Mouse (Mus musculus) cerebellum, postnatal 10 days (tissue): ENCODE data around the gene Scarb2.
"Not testable (repeated sequence)": the region's sequence is repeated elsewhere in the genome, so short reads cannot be mapped to it uniquely, and the experiment has no call there.

ENCODE experiments used
- DNase-seq, 2 experiments: peaks; one replicate each; pipeline ENCODE4 v3.0.0; 2021; ENCODE audit warnings: mixed read lengths in 2 of 2

The Scarb2 gene

GRCm38 (mm10) chr5:92506733-92507132 is at the start of gene Scarb2:
TSS of gene Scarb2 (minus strand) at chr5:92506833.
- DNase-seq: no peak

- DNase-seq: no peak
Observed at GRCm38 (mm10) chr5:92555905-92556304, 49.3 kb upstream of the Scarb2 start.

DNA sequence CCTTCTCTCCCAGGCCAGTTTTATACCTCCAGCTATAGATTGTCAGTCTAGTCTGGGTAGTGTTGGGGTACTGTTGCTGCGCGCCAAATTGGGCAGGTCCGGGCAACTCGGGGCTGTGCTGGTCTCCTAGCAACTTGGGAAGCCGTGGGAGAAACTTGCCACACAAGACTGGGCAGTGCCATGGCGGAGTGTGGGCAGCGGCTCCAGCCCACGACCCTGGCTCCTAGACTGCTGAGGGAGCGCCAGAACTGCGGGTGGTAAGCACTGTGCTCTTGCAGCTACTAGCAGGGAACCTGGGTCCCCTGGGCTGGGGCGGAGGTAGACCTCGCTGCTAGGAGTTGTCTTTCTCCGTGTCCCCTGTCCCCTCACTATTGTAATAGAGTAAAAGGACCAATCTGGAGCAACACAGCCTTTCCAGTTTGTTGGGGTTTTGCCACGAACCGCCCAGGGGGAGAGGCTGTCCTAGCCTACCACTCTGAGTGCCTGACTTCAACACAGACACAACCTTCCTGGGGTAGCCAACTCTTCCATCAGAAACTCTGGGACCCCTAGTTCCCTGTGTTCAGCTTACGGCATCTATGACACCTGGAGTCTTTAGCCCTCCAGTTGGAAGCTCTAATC is 48.4 kb upstream of the Scarb2 start, which contains the start of gene Fam47e:
Fam47e (plus strand) TSS at position 179 of the 621 bp plus-strand sequence.
- DNase-seq: peak; percentile 39 to 53

GRCm38 (mm10) chr5:92554443-92554842 is 47.8 kb upstream of the Scarb2 start:
- DNase-seq: peak; percentile 70 to 75

GRCm38 (mm10) chr5:92553939-92554338 is 47.3 kb upstream of the Scarb2 start:
- peak; percentile 14 to 34 for DNase-seq

DNA sequence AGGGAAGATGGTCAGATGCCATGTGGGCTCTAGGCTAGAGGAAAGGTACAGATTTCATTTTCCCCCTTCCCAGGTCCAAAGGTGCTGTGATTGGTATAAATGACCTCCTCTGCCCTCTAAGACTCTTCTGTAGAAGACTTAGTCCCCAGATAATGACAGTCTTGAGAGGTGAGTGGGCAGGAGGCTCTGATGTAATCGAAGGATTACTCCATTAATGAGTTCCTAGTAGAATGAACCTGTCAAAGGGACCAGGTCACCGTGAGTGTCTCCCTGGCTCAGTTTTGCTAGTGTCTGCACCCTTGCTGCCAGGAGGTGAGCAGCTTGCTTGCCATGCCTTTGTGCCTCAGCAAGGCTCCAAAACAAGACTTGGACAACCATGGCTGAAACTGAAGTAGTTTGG is 46.0 kb upstream of the Scarb2 start:
- DNase-seq: no peak

DNA sequence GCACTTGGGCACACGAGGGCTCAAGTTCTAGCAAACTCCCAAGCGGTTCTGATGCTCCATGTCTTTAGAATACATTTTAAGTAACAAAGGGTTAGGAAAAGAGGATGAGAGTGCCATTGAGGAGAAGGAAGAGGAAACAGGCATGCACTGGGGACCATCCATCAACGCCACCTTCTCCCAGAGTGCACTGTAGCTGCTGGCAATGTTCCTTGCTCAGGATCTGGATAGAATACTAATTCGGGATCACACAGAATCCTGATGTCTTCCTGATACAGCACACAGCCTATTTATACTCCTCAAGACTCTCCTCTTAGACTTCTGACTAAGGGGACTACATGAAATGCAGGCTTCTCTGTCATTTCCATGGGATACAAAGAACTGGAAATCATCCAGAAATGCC is 33.1 kb upstream of the Scarb2 start:
- no peak for DNase-seq

GRCm38 (mm10) chr5:92524821-92525258 is 18.2 kb upstream of the Scarb2 start:
- peak in 1 of 2 experiments; percentile 20 for DNase-seq

- DNase-seq: not testable (repeated sequence)
Observed at GRCm38 (mm10) chr5:92521131-92521530, 14.5 kb upstream of the Scarb2 start.

- no peak for DNase-seq
Observed at GRCm38 (mm10) chr5:92512066-92512465, 5.4 kb upstream of the Scarb2 start.

DNA sequence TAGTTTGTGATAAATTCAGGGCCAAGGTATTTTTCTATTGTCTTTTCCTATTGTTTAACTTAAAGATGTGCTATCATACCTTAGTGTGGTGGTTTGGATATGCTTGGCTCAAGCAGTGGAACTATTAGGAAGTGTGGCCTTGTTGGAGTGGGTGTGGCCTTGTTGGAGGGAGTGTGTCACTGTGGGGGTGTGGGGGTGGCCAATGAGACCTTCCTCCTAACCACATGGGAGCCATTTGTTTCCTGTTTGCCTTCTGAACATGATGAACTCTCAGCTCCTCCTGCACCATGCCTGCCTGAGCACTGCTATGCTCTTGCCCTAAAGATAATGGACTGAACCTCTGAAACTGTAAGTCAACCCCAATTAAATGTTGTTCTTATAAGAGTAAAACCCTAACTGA is 4.6 kb upstream of the Scarb2 start:
- no peak for DNase-seq

- no peak for DNase-seq
Observed at GRCm38 (mm10) chr5:92508853-92509252, 2.2 kb upstream of the Scarb2 start.

DNA sequence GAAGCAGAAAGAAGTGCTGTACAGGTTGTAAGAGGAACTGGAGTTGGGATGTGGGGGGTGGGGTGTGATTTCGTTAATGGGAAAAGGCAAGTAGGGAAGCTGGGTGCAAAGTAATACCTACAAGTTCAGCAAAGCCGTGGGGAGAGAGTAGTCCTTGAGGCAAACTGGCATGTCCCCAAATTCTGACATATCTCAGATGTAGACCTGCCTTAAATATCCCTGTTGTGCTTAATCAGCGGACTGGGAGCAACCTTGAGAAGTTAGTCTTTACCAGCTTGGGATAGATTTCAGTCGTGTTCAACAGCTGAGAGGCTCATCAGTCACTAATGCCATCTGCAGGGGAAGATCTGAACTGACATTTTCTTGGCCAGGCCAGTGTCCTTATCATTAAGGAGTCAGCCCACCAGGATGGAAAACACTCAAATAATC is 318 bp downstream of the Scarb2 start:
- peak; percentile 72 to 76 for DNase-seq

DNA sequence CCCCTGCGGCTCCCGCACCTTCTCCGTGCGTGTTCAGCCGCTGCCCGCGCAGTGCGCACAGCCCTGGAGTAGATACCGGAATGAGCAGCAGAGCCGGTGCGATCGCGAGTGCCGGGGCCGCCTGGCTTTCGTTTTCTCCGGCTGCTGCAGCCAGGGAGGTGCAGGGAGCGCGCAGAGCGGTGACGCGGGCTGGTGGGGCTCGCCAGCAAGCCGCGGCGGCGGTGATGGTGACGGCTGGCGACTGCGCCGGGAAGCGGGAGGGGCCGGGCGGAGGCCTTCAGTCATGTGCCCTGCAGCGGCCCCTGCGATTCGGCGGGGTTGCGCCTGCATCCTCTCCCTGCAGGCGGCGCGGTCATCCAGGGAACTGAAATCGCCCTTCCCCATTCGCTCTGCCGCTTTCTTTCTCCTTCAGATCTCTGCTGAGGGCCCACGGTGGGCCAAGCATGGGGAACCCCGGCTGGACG is 1.2 kb downstream of the Scarb2 start:
- peak; percentile 98 for DNase-seq

DNA sequence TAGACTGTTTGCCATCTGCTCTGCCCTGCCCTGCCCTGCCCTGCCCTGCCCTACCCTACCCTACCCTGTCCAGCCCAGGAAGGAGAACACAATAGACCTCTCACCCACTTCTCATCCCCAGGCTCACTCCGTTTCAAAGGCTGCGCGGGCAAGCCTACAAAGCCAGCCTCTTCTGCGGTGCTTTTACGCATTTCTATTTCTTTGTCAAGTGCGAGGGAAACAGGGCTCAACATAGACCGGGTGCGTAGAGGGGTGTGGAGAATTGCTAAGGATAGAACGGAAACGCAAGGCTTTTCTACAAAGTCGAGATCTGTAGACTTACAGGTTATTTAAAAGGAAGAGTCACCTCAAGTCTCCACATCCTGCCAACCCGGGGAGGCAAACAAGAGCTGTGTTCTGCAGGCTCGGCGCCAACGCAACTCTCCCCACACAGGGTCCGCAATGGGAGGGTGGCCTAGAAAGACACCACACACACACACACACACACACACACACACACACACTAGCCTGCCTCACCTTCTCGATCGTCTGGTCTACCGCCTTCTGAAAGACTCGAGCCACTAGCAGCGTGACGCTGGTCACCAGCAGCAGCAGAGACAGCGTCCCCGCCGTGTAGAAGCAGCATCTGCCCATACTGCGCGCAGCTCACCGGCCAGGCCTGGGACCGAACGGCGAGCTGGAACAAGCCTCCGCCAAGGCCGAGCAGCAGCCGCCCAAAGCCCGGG is 1.8 kb downstream of the Scarb2 start:
- DNase-seq: peak in 1 of 2 experiments; percentile 76

GRCm38 (mm10) chr5:92503856-92504618 is 2.6 kb downstream of the Scarb2 start:
- no peak for DNase-seq

GRCm38 (mm10) chr5:92503356-92503847 is 3.2 kb downstream of the Scarb2 start:
- peak in 1 of 2 experiments; percentile 19 for DNase-seq

GRCm38 (mm10) chr5:92499378-92499777 is 7.3 kb downstream of the Scarb2 start:
- DNase-seq: no peak

DNA sequence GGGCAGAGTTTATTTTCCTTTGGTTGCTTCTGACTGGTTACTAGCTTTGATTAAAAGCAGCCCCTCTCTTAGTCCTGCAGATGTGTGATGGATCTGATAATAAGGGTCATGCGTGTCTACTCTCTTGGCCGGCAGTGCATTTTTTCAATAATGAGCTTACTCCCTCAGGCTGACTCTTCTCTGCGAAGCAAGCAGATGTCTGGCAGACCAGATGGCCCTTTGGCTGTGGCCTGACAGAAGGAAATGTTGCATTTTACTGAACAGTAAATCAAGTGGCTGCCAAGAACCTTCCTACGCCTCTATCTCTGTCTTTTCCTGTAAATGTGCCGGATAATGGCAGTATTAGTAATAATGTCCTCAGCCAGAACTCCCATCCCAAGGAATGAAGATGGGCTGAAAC is 8.0 kb downstream of the Scarb2 start:
- DNase-seq: peak; percentile 76 to 84

GRCm38 (mm10) chr5:92498225-92498624 is 8.4 kb downstream of the Scarb2 start:
- no peak for DNase-seq

GRCm38 (mm10) chr5:92495771-92496409 is 10.7 kb downstream of the Scarb2 start:
- DNase-seq: peak in 1 of 2 experiments; percentile 32

GRCm38 (mm10) chr5:92495291-92495690 is 11.3 kb downstream of the Scarb2 start:
- DNase-seq: no peak

DNA sequence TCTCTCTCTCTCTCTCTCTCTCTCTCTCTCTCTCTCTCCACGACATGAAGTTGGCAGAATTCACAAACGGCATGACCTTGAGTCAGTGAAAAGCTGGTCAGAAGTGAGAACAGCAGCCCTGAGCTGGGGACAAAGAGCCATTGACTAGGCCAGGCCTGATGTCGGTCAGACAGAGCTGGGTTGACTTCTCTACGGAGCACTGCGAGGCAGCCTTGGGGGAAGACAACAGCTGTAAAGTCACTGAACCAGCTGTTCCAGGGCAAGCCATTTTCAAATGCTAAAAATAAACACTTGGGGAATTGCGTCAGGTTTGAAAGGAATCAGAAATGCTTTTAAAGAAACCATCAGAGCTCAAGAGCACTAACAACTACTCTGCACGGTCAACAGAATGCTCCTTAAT is 13.2 kb downstream of the Scarb2 start:
- peak in 1 of 2 experiments; percentile 14 for DNase-seq
